Mouse (Mus musculus) urinary bladder, postnatal 36 days (tissue): ENCODE results near the gene Slc4a1.

Experiments
- DNase-seq, 2 experiments: peaks; one replicate each; pipeline ENCODE4 v3.0.0; 2022; ENCODE audit warnings: low spot score in 2 of 2, mixed read lengths in 1 of 2

The Slc4a1 gene

GRCm38 (mm10) chr11:102323516-102323915, 42.5 kb downstream of the Slc4a1 start:
- no peak for DNase-seq

GRCm38 (mm10) chr11:102321931-102322330, 44.1 kb downstream of the Slc4a1 start:
- no peak for DNase-seq

- DNase-seq, result peak; percentile 46 to 82
Measured at GRCm38 (mm10) chr11:102320686-102321005, 45.4 kb downstream of the Slc4a1 start.

- peak; percentile 71 to 87 for DNase-seq
Measured at GRCm38 (mm10) chr11:102319941-102320685, 45.9 kb downstream of the Slc4a1 start.

GRCm38 (mm10) chr11:102319410-102319792, 46.6 kb downstream of the Slc4a1 start, which contains the start of gene Ubtf:
Gene Ubtf, minus strand, starts transcription at chr11:102319742.
- peak; percentile 79 to 82 for DNase-seq

GRCm38 (mm10) chr11:102318576-102319409, 47.2 kb downstream of the Slc4a1 start:
- DNase-seq, result peak; percentile 45 to 56

GRCm38 (mm10) chr11:102317901-102318575, 48.0 kb downstream of the Slc4a1 start:
- peak; percentile 63 to 67 for DNase-seq

- peak; percentile 26 to 48 for DNase-seq
Measured at GRCm38 (mm10) chr11:102317298-102317900, 48.6 kb downstream of the Slc4a1 start.

- peak; percentile 86 to 91 for DNase-seq
Measured at GRCm38 (mm10) chr11:102316572-102317297, 49.3 kb downstream of the Slc4a1 start.

- DNase-seq, result no peak
Measured at GRCm38 (mm10) chr11:102315690-102316571, 50.1 kb downstream of the Slc4a1 start.

GRCm38 (mm10) chr11:102314321-102314720, 51.7 kb downstream of the Slc4a1 start:
- no peak for DNase-seq

GRCm38 (mm10) chr11:102312586-102312985, 53.4 kb downstream of the Slc4a1 start:
- DNase-seq, result no peak

GRCm38 (mm10) chr11:102311966-102312365, 54.0 kb downstream of the Slc4a1 start:
- no peak for DNase-seq

GRCm38 (mm10) chr11:102310768-102311695, 55.0 kb downstream of the Slc4a1 start:
- DNase-seq, result no peak

- no peak for DNase-seq
Measured at GRCm38 (mm10) chr11:102309821-102310617, 56.0 kb downstream of the Slc4a1 start.

- DNase-seq, result peak; percentile 95 to 97
Measured at GRCm38 (mm10) chr11:102308979-102309378, 57.0 kb downstream of the Slc4a1 start.

GRCm38 (mm10) chr11:102308104-102308503, 57.9 kb downstream of the Slc4a1 start:
- DNase-seq, result no peak

GRCm38 (mm10) chr11:102305359-102305758, 60.6 kb downstream of the Slc4a1 start:
- DNase-seq, result no peak
